Mouse (Mus musculus): ENCODE data around the gene Crebl2. TPM values are rescaled to one million over a fixed set of nuclear protein-coding genes. Genes with fewer than 3 reads are reported as not detected.

Gene Crebl2
- 10.8 TPM in 2 replicates for polyA plus RNA-seq (2012; rRNA removed)

DNA sequence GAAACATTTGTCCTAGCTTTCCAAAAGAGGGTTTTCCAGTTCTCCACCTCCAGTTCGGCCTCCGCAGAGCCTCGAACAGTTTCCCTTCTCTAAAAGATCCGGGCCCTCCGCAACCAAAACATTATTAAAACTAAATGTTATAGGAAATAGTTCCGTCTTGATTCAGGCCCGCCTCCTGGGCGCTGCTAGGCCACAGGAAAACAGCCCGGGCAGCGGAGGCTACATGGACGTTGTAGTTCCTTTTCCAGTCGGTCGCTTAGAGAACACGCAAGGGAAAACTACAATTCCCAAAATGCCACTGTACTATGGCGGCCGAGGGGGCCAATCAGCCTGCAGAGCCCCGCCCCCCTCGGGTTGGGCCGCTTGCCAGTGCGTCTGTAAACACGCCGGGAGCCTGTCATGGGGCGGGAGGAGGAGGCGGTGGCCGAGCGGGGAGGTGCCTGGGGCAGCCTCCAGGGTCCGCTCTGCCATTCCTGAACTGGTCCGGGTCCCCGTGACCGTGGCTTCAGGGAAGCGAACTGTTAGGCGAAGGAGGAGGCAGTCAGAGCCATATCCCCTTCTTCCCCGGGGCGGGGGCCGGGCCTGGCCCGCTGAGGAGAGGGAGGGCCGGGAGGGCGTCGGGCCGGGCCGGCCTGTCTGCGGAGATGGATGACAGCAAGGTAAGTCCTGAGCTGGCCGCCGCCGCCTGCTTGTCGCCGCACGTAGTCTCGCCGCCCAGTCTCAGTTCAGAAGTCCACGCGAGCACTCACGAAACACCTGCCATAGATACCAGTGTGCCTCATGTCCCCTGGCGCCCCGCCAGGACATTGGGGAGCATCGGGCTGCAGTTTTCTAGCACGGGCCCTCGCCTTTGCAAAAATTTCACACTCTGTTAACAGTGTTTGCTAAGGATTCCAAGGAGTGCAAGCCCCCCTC is at the start of gene Crebl2:
Gene Crebl2, plus strand, starts transcription at position 369 of the 915 bp plus-strand sequence.

DNA sequence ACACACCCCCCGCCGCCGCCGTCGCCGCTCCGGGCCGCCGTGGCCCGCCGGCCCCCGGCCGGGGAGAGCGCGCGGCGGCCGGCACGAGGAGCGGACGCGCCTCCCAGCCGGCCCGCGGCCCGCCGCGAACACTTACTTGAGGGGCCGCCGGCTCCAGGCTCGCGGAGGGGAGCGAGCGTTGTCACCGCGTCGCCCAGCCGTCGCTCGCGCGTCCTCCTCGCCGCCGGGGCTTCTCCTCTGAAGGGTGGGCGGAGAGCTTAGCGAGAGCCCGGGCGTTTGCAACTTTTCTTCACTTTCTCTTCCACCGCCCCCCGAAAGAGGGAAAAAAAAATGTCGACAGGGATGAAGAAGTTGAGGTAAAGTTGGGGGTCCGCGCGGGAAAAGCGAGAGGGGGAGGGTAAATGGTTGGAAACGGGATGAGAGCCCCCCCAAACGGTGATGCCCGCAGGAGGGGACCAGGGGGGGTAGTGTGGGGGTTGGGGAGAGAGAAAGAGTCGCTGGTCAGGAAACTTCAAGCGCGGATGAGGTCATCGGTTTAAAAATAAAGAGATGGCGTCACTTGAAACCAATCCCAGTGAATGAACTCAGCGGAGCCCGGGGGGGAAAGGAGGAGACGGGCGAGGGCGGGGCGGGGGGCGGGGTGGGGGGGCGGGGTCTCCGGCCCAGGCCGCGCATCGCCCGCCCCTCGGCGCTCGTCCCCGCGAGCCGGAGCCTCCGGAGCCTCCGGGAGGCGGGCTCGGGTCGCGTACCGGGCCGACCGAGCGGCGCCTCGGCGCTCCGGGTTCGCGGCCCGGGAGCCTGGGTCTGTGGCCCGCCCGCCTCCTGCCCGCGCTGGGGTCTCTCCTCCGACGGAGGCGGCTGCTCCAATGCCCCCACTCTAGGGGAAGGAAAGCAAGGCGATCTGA is 37.6 kb upstream of the Crebl2 start, which contains the start of gene Dusp16:
Gene Dusp16, minus strand, starts transcription at position 485 of the 905 bp plus-strand sequence.

DNA sequence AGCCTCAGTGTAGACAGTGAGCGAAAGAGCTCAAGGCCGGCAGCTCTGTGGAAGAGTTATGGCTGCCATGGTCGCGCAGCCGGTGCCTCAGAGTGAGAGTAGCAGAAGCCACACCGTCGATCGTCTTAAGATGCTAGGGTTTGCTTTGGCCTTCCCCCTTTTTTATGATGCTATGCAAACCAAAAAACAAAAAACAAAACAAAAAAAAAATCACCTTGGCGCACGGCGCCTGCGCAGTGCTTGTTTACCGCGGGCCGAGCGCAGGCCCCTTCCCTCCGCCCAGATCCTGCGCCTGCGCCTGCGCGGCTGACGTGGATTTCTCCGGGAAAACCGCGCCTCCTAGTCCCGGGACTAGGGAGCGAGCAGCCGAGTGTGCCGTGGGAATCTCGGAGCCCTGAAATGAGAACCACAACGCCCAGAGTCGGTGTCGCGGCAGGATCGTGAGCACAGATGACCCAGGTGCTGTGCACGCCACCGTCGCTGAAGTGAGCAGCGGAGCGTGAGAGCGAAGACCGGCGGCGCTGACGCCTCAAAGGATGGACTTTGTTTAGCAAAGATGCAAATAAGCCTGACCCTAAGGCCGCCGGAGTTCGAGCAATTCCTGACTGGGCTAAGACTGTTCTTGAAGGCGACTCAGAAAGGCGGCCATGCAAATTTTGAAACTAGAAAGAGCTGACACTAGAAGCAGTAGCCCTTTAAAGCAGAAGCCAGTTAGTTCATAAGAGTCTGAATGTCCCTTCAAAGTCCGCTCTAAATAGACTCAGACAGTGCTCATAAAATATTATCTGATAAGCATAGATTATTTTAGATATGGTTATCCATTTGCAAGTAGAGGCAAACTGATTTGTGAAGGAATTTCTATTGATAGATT is 68.4 kb downstream of the Crebl2 start, which contains the start of gene Gpr19:
Gene Gpr19, minus strand, starts transcription at position 484 of the 871 bp plus-strand sequence.

Other genes starting within 250 kb of the Crebl2 start
- 1.3 and 1.4 TPM in 2 replicates for gene Mansc1, start 197.7 kb upstream of the Crebl2 start, polyA plus RNA-seq (2012; rRNA removed)
- 25.3 and 26.0 TPM in 2 replicates for gene Borcs5, start 190.6 kb upstream of the Crebl2 start, polyA plus RNA-seq (2012; rRNA removed)
- gene Dusp16, start 37.5 kb upstream of the Crebl2 start, polyA plus RNA-seq (2012; rRNA removed) = 5.0 and 5.7 TPM in 2 replicates
- gene Gpr19, start 68.4 kb downstream of the Crebl2 start, polyA plus RNA-seq (2012; rRNA removed) = 37.4 and 37.9 TPM in 2 replicates
- gene Cdkn1b, start 90.2 kb downstream of the Crebl2 start, polyA plus RNA-seq (2012; rRNA removed) = 43.2 and 47.2 TPM in 2 replicates
- 3.0 and 3.4 TPM in 2 replicates for gene Apold1, start 151.6 kb downstream of the Crebl2 start, polyA plus RNA-seq (2012; rRNA removed)
- gene Ddx47, start 181.5 kb downstream of the Crebl2 start, polyA plus RNA-seq (2012; rRNA removed) = 79.9 and 80.3 TPM in 2 replicates
- 0.13 and 1.3 TPM in 2 replicates for gene Gprc5a, start 235.5 kb downstream of the Crebl2 start, polyA plus RNA-seq (2012; rRNA removed)

Measured in central nervous system, embryonic 18 days (tissue).